Mouse (Mus musculus) lung, postnatal 0 days (tissue): ENCODE measurements around the gene P2rx1.

Experiments used
- CTCF ChIP-seq: IDR thresholded peaks from 2 replicates; pipeline ENCODE4 v1.5.1; 2016; ENCODE audit warnings: antibody characterized with exemption, mild to moderate bottlenecking
- EP300 ChIP-seq: IDR thresholded peaks from 2 replicates; pipeline ENCODE4 v1.6.1; 2016; ENCODE audit warnings: antibody characterized with exemption, mild to moderate bottlenecking, control low read depth

DNA sequence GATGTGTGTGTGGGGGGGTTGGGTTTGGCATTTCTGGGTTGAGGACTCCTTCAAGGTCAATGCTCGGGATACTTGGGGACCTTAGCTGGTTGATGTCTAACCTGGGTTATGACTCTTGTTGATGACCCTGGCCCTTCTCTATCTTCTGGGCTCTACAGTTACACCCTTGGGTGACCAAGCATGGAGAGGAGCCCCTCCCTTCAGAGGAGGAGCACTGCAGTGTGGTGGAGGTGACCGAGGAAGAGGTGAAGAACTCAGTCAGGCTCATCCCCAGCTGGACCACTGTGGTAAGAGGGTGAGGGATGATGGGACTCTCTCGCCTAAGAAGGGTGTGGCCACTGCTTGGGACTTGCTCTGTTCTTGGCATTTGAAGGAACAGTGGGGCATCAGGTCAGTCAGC is 38.8 kb downstream of the P2rx1 start:
- TF ChIP-seq CTCF: no peak
- TF ChIP-seq EP300: no peak
